Mouse (Mus musculus) embryonic facial prominence, embryonic 11.5 days (tissue): ENCODE data around the gene Serinc3. TPM values are rescaled to one million over a fixed set of nuclear protein-coding genes. Genes with fewer than 3 reads are reported as not detected.

ENCODE experiments used
- ATAC-seq: fragments of 200-750 bp; cut with Nextera tagmentation; replicated peaks from 2 replicates; pipeline ENCODE4 v1.8.0; 2017; ENCODE audit warnings: low read depth; ENCODE audit not compliant: insufficient number of reproducible peaks, low FRiP score, low TSS enrichment
- DNase-seq: peaks from one replicate; pipeline ENCODE4 v3.0.0-alpha.2; 2015; ENCODE audit warnings: low spot score
- H3K27ac ChIP-seq: fragments of 300-500 bp; sonication (generic); replicated peaks from 2 replicates; pipeline ENCODE4 v1.5.1; 2014; ENCODE audit warnings: mild to moderate bottlenecking, low read depth, low read length, control low read depth
- H3K27me3 ChIP-seq: fragments of 300-500 bp; sonication (generic); 2 replicates; pipeline ENCODE4 v1.6.1; 2014; ENCODE audit warnings: mild to moderate bottlenecking, low read length, moderate library complexity, mixed read lengths; ENCODE audit not compliant: control insufficient read depth, insufficient read depth
- H3K36me3 ChIP-seq: fragments of 300-500 bp; sonication (generic); replicated peaks from 2 replicates; pipeline ENCODE4 v1.6.1; 2014; ENCODE audit warnings: low read depth, mild to moderate bottlenecking, low read length, moderate library complexity, mixed read lengths; ENCODE audit not compliant: control insufficient read depth, insufficient read depth
- H3K4me1 ChIP-seq: fragments of 300-500 bp; sonication (generic); 2 replicates; pipeline ENCODE4 v1.6.1; 2014; ENCODE audit warnings: low read length, mixed read lengths; ENCODE audit not compliant: control insufficient read depth, insufficient read depth
- H3K4me2 ChIP-seq: fragments of 300-500 bp; sonication (generic); 2 replicates; pipeline ENCODE4 v1.6.1; 2014; ENCODE audit warnings: low read depth, mild to moderate bottlenecking, control low read depth, low read length, moderate library complexity
- H3K4me3 ChIP-seq: fragments of 300-500 bp; sonication (generic); 2 replicates; pipeline ENCODE4 v1.5.1; 2014; ENCODE audit warnings: low read depth, low read length, control low read depth
- H3K9ac ChIP-seq: fragments of 300-500 bp; sonication (generic); replicated peaks from 2 replicates; pipeline ENCODE4 v1.6.1; 2014; ENCODE audit warnings: mild to moderate bottlenecking, control low read depth, low read length
- H3K9me3 ChIP-seq: fragments of 300-500 bp; sonication (generic); replicated peaks from 2 replicates; pipeline ENCODE4 v1.6.1; 2016; ENCODE audit warnings: mild to moderate bottlenecking, low read length, inconsistent platforms, mixed read lengths; ENCODE audit not compliant: control insufficient read depth
- WGBS: fragments of 180-500 bp; shearing (Covaris S2); extraction: QIAGEN DNeasy Blood & Tissue Kit; methylation state at CpG from one replicate; pipeline ENCODE4 v1.1.7; 2014; 5-methylcytosine and 5-hydroxymethylcytosine counted together
- polyA plus RNA-seq: library from polyadenylated mRNA; unstranded; fragments of >200 nt; fragmentation: Nextera tagmentation; extraction: Ambion mirVana; gene quantifications from 2 replicates; pipeline ENCODE4 v1.2.1, GENCODE M21; 2014

The Serinc3 gene
- polyA plus RNA-seq, 1 experiment from 2014 or later: 26.0 TPM

- DNase-seq (no peak), ATAC-seq (no peak)
- Histone ChIP-seq H3K9me3 (no peaks in the 10 kb centered on the region), H3K27me3 (no peaks in the 10 kb centered on the region), H3K4me1 (no peaks in the 10 kb centered on the region; the same call in 1 of the 2 replicates), H3K36me3 (no peaks in the 10 kb centered on the region), H3K4me2 (no peak overlapping the region), H3K27ac (no peak overlapping the region), H3K4me3 (no peak overlapping the region), H3K9ac (no peak overlapping the region)
- 81% methylated on average over 7 of the region's 7 CpGs for WGBS
Measured at GRCm38 (mm10) chr2:163606161-163606560, 38.8 kb downstream of the Serinc3 start.

DNA sequence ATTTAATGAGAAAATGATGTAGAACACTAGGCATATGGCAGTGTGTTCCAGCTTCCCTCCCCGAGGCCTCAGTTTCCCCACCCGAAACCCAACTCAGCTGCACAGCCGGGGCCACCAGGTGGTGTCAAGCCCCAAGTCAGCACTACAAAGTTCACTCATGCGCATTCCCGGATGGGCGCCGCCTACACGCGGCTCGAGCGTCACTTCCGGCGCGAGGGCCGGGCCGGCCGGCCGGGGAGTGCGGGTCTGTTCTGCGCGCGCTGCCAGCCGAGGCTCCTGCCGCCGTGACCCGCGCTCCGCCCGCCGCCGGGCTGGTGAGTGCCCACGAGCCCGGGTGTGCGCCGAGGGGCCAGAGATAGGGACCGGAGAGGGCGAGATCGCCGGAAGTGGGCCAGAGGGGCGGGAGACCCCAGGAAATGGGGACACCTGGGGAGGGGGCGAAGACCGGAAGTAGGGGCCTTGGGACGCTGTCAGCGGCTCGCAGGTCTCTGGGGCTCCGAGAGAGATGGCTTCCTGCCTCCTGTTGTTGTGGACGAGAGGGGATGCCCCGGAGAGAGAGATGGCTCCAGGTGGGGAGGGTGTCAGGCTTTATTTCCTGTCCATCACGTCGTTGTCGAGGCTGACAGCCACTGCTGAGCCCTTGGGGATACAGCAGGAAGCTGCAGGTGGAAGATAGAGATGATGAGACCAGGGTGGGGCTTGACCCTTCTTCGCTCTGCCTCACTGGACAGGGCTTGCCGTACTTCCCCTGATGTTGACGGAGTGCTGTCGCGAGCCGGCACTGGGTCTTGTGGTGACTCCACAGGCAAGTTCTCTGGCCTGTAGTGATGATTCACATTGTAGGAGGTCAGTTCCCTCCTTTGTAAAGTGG lies 42.6 kb downstream of the Serinc3 start, which contains the start of gene Ttpal:
TSS of gene Ttpal (plus strand) at position 214 of the 871 bp plus-strand sequence.
- H3K9me3 ChIP-seq: no peaks in the 10 kb centered on the region
- ATAC-seq (peak; percentile 91), DNase-seq (peak; percentile 92)
- H3K36me3 ChIP-seq: no peaks in the 10 kb centered on the region
- H3K4me1 ChIP-seq: no peaks in the 10 kb centered on the region; the same call in 1 of the 2 replicates
- WGBS: 2% methylated on average over 57 of the region's 57 CpGs
- H3K9ac ChIP-seq: peak within 1 kb of the TSS; percentile 93
- no peaks in the 10 kb centered on the region for H3K27me3 ChIP-seq
- H3K4me2 ChIP-seq: peak within 1 kb of the TSS; percentile 90
- H3K4me3 ChIP-seq: peak within 1 kb of the TSS; percentile 65
- peak within 1 kb of the TSS; percentile 78; the same call in 1 of the 2 replicates for H3K27ac ChIP-seq

- Histone ChIP-seq H3K4me1 (no peaks in the 10 kb centered on the region; the same call in 1 of the 2 replicates), H3K27ac (no peak overlapping the region), H3K9ac (peak overlapping the region; percentile 13; the same call in 1 of the 2 replicates), H3K27me3 (no peaks in the 10 kb centered on the region), H3K36me3 (no peaks in the 10 kb centered on the region), H3K4me2 (peak overlapping the region; percentile 16), H3K9me3 (no peaks in the 10 kb centered on the region), H3K4me3 (peak overlapping the region; percentile 65; the same call in 1 of the 2 replicates)
- WGBS: 77% methylated on average over 7 of the region's 7 CpGs
- DNase-seq (no peak), ATAC-seq (no peak)
Measured at GRCm38 (mm10) chr2:163601712-163602100, 43.2 kb downstream of the Serinc3 start.

GRCm38 (mm10) chr2:163601066-163601465 lies 43.9 kb downstream of the Serinc3 start:
- Histone ChIP-seq H3K36me3 (no peaks in the 10 kb centered on the region), H3K27ac (no peak overlapping the region), H3K9me3 (no peaks in the 10 kb centered on the region), H3K4me3 (no peak overlapping the region), H3K4me2 (no peak overlapping the region), H3K4me1 (no peaks in the 10 kb centered on the region; the same call in 1 of the 2 replicates), H3K9ac (no peak overlapping the region), H3K27me3 (no peaks in the 10 kb centered on the region)
- DNase-seq (no peak), ATAC-seq (no peak)
- 91% methylated on average over 7 of the region's 7 CpGs for WGBS

GRCm38 (mm10) chr2:163599226-163599625 lies 45.7 kb downstream of the Serinc3 start:
- WGBS: 0% methylated on average over 1 of the region's 1 CpGs
- no peaks in the 10 kb centered on the region for H3K36me3 ChIP-seq
- no peak overlapping the region for H3K27ac ChIP-seq
- H3K4me3 ChIP-seq: no peak overlapping the region
- no peak overlapping the region for H3K9ac ChIP-seq
- no peaks in the 10 kb centered on the region for H3K27me3 ChIP-seq
- no peaks in the 10 kb centered on the region; the same call in 1 of the 2 replicates for H3K4me1 ChIP-seq
- DNase-seq: peak; percentile 73
- no peak overlapping the region for H3K4me2 ChIP-seq
- ATAC-seq: no peak
- H3K9me3 ChIP-seq: no peaks in the 10 kb centered on the region

DNA sequence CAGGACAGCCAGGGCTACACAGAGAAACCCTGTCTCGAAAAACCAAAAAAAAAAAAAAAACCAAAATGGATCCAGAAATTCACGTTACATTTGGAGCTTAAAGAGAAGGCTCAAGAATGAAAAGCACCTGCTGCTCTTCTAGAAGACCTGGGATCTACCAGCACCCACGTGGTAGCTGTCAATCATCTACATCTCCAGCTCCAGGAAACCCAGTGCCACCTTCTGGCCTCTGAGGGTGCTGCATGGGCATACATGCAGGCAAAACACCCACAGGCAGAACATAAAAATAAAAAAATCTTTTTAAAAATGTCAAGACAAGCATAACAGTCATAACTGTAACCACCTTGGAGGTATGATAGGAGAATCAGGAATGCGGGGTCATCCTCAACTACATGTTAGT lies 47.3 kb downstream of the Serinc3 start:
- Histone ChIP-seq H3K9me3 (no peaks in the 10 kb centered on the region), H3K36me3 (no peaks in the 10 kb centered on the region), H3K9ac (no peak overlapping the region), H3K27me3 (no peaks in the 10 kb centered on the region), H3K4me1 (no peaks in the 10 kb centered on the region), H3K4me3 (no peak overlapping the region), H3K4me2 (no peak overlapping the region), H3K27ac (no peak overlapping the region)
- WGBS: 55% methylated on average over 4 of the region's 4 CpGs
- ATAC-seq: no peak
- DNase-seq: peak; percentile 29

GRCm38 (mm10) chr2:163596873-163597155 lies 48.1 kb downstream of the Serinc3 start:
- Histone ChIP-seq H3K9ac (no peak overlapping the region), H3K9me3 (no peaks in the 10 kb centered on the region), H3K4me2 (no peak overlapping the region), H3K27me3 (no peaks in the 10 kb centered on the region), H3K4me1 (no peaks in the 10 kb centered on the region), H3K27ac (no peak overlapping the region), H3K36me3 (no peaks in the 10 kb centered on the region), H3K4me3 (no peak overlapping the region)
- no peak for DNase-seq
- 82% methylated on average over 3 of the region's 3 CpGs for WGBS
- ATAC-seq: no peak

DNA sequence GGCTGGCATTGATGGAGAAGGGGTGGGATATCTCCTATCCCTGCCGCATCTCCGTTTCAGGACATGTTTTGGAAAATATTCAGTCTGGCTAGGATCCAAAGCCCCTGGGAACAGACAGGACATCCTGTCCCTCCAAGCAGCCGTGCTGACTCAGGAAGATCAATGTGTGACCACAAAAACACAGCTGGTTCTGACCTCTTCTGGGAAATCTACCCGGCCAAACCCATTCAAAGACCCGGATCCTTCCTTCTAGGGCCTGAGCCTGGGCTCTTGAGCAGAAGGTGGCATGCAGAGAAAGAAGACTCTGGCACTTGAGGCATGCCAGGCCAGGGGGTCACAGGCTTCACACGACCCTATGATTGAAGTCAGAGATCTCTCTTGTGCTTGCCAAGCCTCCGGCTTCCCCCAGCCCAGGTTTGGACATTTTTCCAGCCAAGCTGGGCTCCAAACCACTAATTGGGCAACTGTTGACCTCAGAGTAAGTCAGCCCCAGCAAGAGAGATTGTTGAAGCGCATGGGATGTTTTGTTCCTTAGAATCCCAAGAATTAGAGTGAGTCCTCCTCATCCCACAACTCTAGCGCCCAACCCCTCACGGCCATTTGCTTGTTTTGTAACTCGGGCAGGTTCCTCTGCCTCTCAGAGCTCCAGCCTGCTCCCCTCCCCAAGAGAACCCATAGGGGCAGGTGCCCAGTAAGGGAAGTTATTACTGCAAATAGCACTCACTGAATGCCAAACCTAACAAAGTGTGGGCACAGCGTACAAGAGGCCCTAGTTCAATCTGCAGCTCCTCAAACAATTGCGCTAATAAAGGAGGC lies 48.7 kb downstream of the Serinc3 start:
- no peaks in the 10 kb centered on the region for H3K9me3 ChIP-seq
- no peak overlapping the region for H3K27ac ChIP-seq
- no peak for ATAC-seq
- no peak overlapping the region for H3K9ac ChIP-seq
- H3K4me2 ChIP-seq: no peak overlapping the region
- no peak overlapping the region for H3K4me3 ChIP-seq
- DNase-seq: no peak
- H3K4me1 ChIP-seq: no peaks in the 10 kb centered on the region
- H3K27me3 ChIP-seq: no peaks in the 10 kb centered on the region
- 73% methylated on average over 13 of the region's 13 CpGs for WGBS
- no peaks in the 10 kb centered on the region for H3K36me3 ChIP-seq
